Mouse (Mus musculus): ENCODE measurements around the gene Etfrf1. TPM values are rescaled to one million over a fixed set of nuclear protein-coding genes. Genes with fewer than 3 reads are reported as not detected.

The Etfrf1 gene
- total RNA-seq, 2 experiments from 2014 or later: 20.8 to 22.4 TPM

Other genes starting within 250 kb of the Etfrf1 start
- 10 to 100 TPM; 67.3 to 67.4 TPM for gene Bcat1, start 134.9 kb upstream of the Etfrf1 start, total RNA-seq (2021)
- gene Lrmp, start 95.5 kb upstream of the Etfrf1 start, total RNA-seq (2021): 1 to 10 TPM; 2.0 to 3.1 TPM
- gene Casc1, start 129 bp upstream of the Etfrf1 start, total RNA-seq (2021): 1 to 10 TPM; 1.5 to 1.6 TPM
- gene Kras, start 39.1 kb downstream of the Etfrf1 start, total RNA-seq (2021): 10 to 100 TPM; 78.4 to 82.1 TPM

Measured in left cerebral cortex, postnatal 14 days (tissue).